Mouse (Mus musculus): ENCODE measurements around the gene Vps45.
"Not testable (repeated sequence)": the region's sequence is repeated elsewhere in the genome, so short reads cannot be mapped to it uniquely, and the experiment has no call there.

Vps45 gene

DNA sequence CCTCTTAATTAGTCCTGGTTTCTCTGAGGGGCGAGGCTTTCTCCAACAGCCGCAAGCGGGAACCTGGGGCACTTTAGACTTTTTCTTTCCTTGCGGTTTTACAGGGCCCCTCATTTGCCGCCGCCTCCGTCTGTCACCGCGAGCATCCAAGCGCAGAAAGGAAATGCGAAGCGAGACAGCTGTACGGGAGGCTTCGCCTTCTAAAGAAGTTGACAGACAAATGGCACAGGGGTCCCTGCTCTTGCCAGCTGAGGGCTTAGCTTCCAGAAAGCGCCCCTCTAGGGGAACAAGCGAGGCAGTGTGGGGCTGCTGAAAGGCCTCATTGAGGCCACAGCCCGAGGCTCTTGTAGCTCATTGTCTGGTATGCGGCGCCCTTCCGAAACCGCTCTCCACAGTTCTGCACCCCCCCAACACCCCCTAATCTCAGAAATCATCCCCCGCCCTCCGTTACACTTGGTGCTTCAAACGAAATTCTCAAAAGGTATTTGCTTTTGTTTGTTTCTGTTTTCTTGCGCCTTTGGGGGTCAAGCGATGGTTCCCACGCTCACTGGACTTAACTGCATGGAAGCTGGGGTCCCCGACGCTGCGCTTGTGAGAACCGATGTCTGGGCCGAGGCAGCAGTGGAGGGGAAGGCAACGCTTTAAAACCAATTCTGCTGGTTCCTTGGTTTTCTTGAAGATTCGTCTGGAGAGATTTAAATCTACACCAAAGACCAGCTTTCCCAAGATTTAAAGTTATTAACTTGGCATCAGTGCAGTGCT lies 85.2 kb downstream of the Vps45 start:
- peak; percentile 73 for DNase-seq (ENCODE audit: extremely low spot score, low spot score)

DNA sequence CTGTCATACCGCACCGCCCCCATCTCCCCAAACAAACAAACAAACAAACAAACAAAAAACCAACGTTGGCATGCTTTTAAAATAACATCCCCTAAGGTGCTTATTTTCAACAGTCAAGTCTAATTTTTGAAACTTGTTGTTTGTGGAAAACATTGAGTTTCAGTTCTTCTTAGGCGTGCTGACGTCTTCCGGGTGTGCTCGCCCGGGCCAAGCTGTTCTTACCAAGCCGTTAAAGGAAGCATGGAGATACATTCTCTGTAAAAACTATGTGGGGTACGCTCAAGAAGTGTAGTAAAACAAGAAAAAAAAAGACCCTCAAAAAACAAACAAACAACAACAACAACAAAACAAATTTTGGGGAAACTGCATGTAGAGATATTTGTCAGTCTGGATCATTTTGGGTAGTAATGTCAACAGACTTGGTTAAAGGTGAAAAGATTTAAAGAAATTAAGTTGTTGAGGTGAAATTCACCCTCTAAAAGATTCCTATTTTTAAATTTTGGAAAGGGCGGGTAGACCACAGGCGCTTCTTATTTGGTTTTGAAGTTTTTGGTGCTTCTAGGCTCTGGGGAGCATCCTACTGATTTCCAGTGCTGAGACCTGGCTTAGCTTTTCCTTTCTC lies 85.9 kb downstream of the Vps45 start:
- DNase-seq (ENCODE audit: extremely low spot score, low spot score), result no peak

DNA sequence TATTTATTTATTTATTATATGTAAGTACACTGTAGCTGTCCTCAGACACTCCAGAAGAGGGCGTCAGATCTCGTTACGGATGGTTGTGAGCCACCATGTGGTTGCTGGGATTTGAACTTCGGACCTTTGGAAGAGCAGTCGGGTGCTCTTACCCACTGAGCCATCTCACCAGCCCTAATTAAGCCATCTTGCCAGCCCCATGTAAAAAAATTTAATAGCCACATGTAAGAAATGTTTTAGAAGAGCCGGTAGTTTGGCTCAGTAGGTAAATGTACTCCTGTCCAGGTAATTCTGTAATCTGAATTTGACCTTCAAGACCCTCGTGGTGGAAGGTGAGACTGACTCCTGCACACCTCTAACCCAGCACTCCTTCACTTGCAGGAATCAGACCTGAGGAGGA lies 87.6 kb downstream of the Vps45 start:
- DNase-seq (ENCODE audit: extremely low spot score, low spot score), result not testable (repeated sequence)

DNA sequence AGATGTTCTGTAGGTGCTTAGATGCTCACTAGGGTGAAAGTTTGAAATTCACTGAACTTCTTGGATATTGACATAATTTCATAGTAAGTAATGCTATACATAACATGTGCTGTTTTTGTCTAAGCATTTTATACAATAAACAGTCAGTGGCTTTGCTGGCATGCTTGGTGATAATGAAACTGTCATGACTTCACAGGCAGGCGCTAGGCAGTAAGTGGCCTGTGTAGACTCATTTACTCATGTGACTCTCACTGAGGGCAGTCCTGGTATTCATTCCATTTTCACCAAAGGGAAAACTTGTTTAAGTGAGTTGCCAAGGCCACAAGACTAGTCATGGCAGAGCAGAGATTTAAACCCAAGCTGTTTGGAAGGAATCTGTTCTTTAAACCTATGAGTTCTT lies 89.0 kb downstream of the Vps45 start:
- DNase-seq (ENCODE audit: extremely low spot score, low spot score), result no peak

DNA sequence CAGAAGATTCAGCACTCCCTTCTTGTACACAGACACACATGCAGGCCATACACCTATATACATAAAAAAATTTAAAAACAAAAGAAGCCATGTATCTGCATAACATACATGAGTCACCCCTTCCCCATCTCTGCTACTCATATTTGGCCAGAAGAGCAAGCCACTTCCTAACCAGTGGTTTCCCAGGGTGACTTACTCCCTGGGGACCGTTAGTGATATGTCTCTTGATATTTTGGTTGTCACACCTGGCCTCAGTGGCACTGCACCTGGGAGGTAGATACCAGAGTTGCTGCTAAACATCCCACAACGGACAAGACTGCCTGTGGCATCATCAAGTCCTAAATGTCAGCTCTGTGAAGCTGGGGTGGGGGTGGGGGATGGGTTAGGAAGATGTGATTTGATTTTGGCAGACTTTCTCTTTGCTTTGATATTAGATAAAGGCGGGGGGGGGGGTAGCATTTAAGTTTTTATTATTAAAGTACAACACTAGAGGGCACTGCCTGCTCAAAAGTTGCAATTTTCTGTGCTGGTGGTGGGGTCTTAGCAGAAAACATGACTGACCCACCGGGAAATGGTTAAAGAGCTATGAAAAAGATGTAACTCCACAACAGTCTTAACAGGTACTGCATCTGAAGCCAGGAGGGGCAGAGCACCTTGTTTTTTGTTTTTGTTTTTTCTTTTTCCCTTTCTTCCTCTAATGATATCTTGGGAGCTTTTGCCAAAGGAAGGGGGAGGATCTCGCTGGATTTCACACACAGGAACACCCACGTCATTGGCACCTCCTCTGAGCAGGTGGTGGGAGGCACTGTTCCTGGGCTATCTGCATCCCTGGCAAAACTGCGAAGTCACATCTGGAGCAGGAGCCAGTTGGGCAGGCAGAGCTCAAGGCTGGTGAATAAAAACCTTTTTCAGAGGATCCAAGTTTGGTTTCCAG lies 92.5 kb downstream of the Vps45 start:
- no peak for DNase-seq (ENCODE audit: extremely low spot score, low spot score)

DNA sequence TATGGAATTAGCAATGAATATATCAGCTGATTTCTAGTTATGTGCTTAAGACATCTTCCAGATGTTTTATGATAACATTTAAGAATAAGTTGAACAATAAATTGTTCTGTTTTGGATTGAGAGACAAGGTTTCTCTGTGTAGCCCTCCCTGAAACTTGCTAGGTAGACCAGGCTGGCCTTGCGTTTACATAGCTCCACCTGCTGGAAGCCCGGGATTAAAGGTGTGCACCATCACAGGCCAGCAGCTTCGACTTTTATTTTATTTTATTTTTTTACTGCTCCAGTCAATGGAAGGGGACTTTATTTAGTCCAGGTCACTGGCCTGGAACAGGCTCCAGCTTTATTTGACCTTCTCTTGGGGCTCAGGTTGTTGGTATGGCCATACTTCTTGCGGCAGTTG lies 94.6 kb downstream of the Vps45 start:
- no peak for DNase-seq (ENCODE audit: extremely low spot score, low spot score)

DNA sequence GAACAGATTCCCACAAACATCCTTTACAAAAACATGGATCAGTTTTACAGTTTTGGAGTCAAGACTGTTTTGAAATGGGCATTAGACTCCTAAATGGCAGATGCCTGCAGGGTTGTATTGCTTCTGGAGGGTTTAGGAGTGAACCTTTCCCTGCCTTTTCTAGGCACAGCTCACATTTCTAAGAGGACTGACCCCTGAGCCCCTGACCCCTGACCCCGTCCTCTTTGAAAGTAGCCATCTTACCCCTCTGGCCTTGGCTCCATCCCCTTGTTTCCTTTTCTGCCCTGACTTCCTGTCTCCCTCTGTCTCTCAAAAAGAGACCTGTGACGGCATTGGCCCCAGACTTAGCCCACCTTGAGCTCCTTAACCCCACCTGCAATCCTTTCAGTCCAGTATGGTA lies 95.0 kb downstream of the Vps45 start:
- DNase-seq (ENCODE audit: extremely low spot score, low spot score), result no peak

DNA sequence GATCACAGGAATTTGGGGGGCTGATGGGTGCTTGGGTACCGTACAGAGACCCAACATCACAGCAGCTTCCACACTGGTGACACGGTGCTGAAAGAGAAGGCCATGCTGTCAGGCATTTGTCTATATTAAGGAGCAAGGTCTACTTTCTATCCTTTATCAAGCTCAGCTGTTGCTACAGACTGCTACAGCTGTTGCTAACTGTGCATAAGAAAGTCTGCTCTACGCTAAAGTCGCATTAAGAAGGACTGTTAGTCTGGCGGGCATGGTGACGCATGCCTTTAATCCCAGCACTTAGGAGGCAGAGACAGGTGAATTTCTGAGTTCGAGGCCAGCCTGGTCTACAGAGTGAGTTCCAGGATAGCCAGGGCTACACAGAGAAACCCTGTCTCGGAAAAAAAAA lies 96.1 kb downstream of the Vps45 start:
- DNase-seq (ENCODE audit: extremely low spot score, low spot score), result not testable (repeated sequence)

DNA sequence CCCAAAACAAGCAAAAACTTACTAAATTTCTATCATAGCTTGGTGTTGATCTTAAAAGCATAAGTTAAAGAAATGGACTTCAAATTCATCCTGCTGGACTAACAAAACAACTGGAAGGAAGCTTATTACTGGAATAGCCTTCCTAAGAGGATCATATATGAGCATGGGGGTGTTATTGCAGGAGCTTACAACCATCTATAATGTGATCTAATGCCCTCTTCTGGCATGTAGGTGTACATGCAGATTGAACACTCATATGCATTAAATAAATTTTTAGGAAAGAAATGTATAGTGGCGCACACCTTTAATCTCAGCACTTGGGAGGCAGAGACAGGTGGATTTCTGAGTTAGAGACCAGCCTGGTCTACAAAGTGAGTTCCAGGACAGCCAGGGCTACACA lies 98.5 kb downstream of the Vps45 start:
- no peak for DNase-seq (ENCODE audit: extremely low spot score, low spot score)

DNA sequence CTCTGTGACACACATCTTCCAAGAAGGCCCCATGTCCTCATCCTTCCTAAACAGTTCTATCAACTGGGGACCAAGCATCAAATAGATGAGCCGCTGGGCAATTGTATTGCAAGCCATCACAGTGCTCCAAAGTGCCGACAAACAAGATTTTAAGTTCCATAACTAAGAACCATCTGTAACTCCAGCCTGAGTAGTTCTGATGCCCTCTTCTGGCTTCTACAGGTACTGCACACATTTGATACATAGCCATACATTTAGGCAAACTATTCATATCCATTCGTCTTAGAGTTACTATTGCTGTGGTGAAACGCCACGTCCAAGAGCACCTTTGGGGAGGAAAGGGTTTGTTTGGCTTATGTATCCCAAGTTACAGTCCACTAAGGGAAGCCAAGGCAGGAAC lies 99.2 kb downstream of the Vps45 start:
- no peak for DNase-seq (ENCODE audit: extremely low spot score, low spot score)

DNA sequence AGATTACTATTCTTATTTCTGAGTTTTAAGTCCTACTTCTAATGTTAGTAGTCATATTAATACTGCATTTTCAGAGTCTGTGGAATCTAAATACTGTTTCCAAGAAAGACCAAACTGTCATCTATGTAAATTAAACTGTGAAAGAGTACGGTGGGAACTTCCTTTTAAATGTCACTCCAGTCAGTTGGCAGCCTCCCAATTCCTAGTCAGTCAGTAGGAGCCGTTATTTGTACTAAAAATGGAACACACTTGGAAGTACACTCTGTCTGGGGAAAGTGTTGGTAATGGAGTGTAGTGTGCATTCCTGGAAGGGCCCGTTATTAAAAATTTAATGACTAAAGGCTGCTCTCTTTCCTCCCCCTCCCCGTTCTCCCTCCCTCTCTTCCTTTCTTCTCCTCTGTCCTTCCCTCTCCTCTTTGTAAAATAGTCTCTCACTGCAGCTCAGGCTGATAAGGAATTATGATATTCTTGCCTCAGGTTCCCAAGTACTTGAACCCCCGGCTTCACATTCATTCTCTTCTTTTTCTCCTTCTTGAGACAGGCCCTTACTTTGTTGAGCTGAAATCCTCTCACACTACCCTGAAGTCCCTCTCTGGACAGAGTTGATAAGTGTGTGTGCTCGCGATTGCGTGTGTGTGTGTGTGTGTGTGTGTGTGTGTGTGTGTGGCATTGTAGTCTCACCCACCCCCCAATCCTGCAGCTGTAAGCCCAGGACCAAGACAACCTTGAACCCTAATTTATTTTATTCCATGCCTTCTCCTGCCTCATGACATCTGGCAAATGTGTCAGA lies 100.7 kb downstream of the Vps45 start:
- no peak for DNase-seq (ENCODE audit: extremely low spot score, low spot score)

DNA sequence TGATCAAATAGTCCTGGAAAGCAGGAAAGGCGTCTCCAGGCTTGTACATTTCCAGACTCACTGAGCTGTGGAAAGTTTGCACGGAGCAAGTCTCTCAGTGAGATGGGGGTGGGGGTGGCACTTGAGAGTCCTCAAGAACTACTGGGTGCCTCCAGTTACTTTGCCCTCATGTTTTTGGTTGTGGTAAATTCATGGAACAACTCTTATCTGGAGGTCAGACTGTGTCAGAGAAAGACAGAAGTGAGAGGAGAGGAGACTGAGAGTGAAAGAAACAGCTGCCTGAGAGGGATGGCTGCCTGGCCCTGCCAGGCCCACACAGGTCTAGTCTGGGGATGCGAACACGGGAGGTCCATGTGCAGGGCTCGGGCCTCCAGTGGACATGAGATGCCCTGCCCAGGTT lies 102.9 kb downstream of the Vps45 start:
- no peak for DNase-seq (ENCODE audit: extremely low spot score, low spot score)

DNA sequence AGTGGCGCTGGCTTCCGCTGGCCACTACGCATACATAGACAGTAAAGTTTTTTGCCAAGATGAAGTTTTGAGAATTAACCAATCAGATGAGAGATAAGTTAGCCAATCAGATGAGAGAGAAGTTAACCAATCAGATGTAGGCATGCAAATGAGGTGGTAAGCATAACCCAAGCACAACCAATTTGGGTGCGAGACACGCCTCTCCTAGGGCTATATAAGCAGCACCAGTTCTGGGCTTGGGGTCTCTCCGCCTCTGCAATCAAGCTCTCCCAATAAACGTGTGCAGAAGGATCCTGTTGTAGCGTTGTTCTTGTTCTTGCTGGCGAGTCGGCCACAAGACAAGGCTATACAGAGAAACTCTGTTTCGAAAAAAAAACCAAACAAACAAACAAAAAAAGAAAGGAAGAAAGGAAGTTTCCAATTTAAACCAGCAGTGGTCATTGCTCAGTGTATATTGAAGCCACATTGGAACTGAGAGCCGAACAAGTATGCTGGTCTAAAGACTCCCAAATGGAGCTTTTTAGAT lies 103.6 kb downstream of the Vps45 start:
- DNase-seq (ENCODE audit: extremely low spot score, low spot score), result not testable (repeated sequence)

DNA sequence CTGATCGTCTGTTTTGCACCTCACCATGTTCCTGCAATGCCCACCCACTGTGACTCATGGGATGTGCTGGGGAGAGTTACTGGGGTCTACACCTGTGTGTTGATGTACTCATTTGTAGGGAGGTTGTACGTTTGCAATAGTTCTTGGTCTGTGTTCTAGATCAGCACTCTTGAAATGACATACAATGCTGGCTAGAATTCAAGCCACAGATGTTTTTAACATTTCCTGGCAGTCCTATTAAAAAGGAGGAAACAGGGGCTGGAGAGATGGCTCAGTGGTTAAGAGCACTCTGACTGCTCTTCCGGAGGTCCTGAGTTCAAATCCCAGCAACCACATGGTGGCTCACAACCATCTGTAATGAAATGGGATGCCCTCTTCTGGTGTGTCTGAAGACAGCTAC lies 104.7 kb downstream of the Vps45 start:
- DNase-seq (ENCODE audit: extremely low spot score, low spot score), result no peak

DNA sequence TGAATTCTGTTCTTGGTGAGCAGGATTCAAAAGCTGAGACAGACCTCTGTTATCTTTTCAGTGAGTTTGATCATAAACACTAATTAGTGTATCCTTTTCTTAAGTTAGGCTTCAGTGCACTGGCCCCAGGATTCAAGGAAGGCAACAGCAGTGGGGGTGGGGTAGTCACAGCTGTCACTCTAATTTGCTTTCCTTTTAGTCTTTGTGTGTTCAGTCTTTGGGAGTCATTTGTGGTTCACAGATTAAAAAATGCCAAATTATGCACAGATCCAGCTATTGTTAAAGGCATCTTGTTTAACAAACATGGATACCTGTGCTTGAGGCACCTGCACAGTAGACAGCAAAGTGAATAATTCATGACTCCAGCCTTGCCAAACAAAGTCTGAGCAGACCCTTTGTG lies 105.2 kb downstream of the Vps45 start:
- no peak for DNase-seq (ENCODE audit: extremely low spot score, low spot score)

DNA sequence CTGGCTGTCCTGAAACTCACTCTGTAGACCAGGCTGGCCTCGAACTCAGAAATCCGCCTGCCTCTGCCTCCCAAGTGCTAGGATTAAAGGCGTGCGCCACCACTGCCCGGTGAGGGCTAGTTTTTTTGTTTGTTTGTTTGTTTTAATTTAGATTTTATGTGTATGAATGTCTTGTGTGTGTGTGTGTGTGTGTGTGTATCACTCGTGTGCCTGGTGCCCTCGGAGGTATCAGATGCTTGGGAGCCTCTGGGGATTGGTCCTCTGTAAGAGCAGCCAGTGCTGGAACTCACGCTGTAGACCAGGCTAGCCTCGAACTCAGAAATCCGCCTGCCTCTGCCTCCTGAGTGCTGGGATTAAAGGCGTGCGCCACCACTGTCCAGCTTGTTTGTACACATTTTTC lies 106.7 kb downstream of the Vps45 start:
- not testable (repeated sequence) for DNase-seq (ENCODE audit: extremely low spot score, low spot score)

DNA sequence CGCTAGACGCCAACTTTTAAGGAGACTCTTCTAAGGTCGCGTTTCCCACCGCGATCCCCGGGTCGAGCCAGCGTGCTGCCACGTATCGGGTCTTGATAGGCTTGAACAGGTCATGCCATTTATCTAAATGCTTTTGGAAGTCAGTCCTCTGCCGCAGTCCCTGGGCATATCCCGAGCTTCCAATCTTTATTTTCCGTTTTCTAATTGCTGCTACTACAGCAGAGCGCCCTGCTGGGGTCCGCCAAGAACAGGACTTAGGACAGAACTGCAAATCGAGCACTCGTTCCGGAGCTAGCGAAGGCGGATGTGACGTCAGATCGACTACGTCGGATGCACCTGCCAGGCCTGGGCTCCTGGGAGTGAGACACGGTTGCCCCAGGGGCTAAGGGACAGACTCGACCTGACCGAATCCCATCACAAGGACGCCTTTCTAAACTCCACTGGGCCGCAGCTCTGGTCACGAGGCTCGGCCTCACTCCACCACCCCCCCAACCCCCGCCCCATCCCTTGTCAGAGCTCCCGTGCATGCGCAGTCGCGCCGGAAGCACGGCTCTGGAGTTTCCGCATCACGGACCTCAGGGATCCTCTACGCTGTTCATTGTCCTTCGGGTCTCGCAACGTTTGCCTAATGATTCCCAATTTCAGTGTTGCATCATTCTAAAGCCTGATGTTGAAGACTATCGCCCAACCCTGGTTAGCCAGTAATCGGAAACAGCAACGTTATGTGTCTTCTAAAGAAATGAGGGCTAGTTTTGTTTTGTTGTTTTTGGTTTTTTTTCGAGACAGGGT lies 107.3 kb downstream of the Vps45 start:
- peak; percentile 96 for DNase-seq (ENCODE audit: extremely low spot score, low spot score)

All from neural tube, embryonic 10.5 days (tissue).